Mouse (Mus musculus): Measurements from ENCODE around the gene Scd2. TPM values are rescaled to one million over a fixed set of nuclear protein-coding genes. Genes with fewer than 3 reads are reported as not detected.

Gene Scd2
- total and polyA plus RNA-seq, 2 experiments: 2.2 to 2.9 TPM

DNA sequence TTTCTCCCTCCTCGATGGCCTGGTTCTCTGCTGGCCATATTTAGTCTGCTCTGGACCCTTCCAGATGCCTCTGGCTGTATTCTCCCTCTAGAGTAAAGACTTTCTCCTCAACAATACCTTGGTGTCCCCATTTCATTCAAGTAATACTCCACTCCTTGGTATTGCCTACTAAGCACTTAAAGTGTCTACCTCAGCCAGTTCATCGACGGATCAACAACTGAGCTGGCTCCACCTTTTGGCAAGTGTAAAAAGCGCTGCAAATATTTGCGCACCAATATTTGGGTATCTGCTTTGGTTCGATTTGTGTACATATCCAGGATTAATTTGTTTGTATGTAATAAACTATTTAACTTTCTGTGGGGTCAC lies 27.0 kb upstream of the Scd2 start:
- Histone ChIP-seq H3K4me3 (ENCODE audit: insufficient read depth, low read depth, low read length) (0 out of 2 replicates have a peak overlapping the region, but pooled peaks have one; percentile 64), H3K79me2 (ENCODE audit: control insufficient read depth, insufficient read depth, low read length) (no peaks in the 10 kb centered on the region), H3K27ac (replicated peaks; ENCODE audit: insufficient read depth, low read depth, low read length) (no peak overlapping the region), H3K36me3 (ENCODE audit: control insufficient read depth, insufficient read depth, low read length) (no peaks in the 10 kb centered on the region), H3K9ac (ENCODE audit: low read depth, low read length) (no peak overlapping the region), H3K27me3 (ENCODE audit: control insufficient read depth, insufficient read depth, low read length) (peaks cover 7% of the 10 kb centered on the region; the same call in 1 of the 2 replicates), H3K4me1 (ENCODE audit: control insufficient read depth, insufficient read depth, low read length) (no peaks in the 10 kb centered on the region)
- TF ChIP-seq CTCF (IDR thresholded peaks at IDR 0.05; ENCODE audit: low read depth, low read length) (no peak), POLR2A (IDR thresholded peaks at IDR 0.05; ENCODE audit: extremely low read depth, insufficient read depth, low read length) (no peak)
- DNase-seq (ENCODE audit: extremely low read depth, low read depth, low spot score): peak; percentile 72
- 9% methylated on average over 6 of the region's 6 CpGs for WGBS

- 2% methylated on average over 43 of the region's 43 CpGs for WGBS
- TF ChIP-seq CTCF (IDR thresholded peaks at IDR 0.05; ENCODE audit: low read depth, low read length): no peak
- TF ChIP-seq POLR2A (IDR thresholded peaks at IDR 0.05; ENCODE audit: extremely low read depth, insufficient read depth, low read length): no peak
- Histone ChIP-seq H3K4me1 (ENCODE audit: control insufficient read depth, insufficient read depth, low read length) (no peaks in the 10 kb centered on the region), H3K79me2 (ENCODE audit: control insufficient read depth, insufficient read depth, low read length) (no peaks in the 10 kb centered on the region), H3K27ac (replicated peaks; ENCODE audit: insufficient read depth, low read depth, low read length) (no peak overlapping the region), H3K9ac (ENCODE audit: low read depth, low read length) (peak overlapping the region; percentile 28), H3K4me3 (ENCODE audit: insufficient read depth, low read depth, low read length) (peak overlapping the region; percentile 64), H3K36me3 (ENCODE audit: control insufficient read depth, insufficient read depth, low read length) (no peaks in the 10 kb centered on the region), H3K27me3 (ENCODE audit: control insufficient read depth, insufficient read depth, low read length) (peaks cover 7% of the 10 kb centered on the region; the same call in 1 of the 2 replicates)
- no peak for DNase-seq (ENCODE audit: extremely low read depth, low read depth, low spot score)
These were observed 26.5 kb upstream of the Scd2 start for GRCm38 (mm10) chr19:44266824-44267498.

DNA sequence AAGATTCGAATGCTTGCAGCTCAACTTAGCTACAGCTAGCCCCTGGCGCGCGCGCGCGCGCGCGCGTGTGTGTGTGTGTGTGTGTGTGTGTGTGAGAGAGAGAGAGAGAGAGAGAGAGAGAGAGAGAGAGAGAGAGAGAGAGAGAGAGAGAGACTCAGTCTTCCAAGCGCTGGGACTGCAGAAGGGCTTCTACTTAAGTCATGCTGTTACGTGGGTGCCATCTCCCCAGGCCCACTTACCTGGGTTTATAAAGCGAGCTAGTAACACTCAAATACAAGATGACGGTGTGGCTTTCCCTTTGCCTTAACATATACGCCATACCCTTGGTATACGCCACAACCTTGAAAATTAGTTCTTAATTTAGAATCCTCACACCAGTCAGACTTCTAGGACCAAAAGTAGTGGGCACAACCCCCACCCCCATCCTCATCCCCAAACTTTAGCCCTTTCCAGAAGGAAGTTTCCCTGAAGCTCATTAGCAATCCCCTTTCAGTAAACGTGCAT lies 25.9 kb upstream of the Scd2 start:
- no peaks in the 10 kb centered on the region for H3K4me1 ChIP-seq (ENCODE audit: control insufficient read depth, insufficient read depth, low read length)
- no peaks in the 10 kb centered on the region for H3K36me3 ChIP-seq (ENCODE audit: control insufficient read depth, insufficient read depth, low read length)
- H3K79me2 ChIP-seq (ENCODE audit: control insufficient read depth, insufficient read depth, low read length): no peaks in the 10 kb centered on the region
- H3K9ac ChIP-seq (ENCODE audit: low read depth, low read length): peak overlapping the region; percentile 28; the same call in 1 of the 2 replicates
- H3K4me3 ChIP-seq (ENCODE audit: insufficient read depth, low read depth, low read length): peak overlapping the region; percentile 64
- WGBS: 17% methylated on average over 18 of the region's 18 CpGs
- no peak for DNase-seq (ENCODE audit: extremely low read depth, low read depth, low spot score)
- TF ChIP-seq POLR2A (IDR thresholded peaks at IDR 0.05; ENCODE audit: extremely low read depth, insufficient read depth, low read length) (no peak), CTCF (IDR thresholded peaks at IDR 0.05; ENCODE audit: low read depth, low read length) (no peak)
- peaks cover 7% of the 10 kb centered on the region; the same call in 1 of the 2 replicates for H3K27me3 ChIP-seq (ENCODE audit: control insufficient read depth, insufficient read depth, low read length)
- H3K27ac ChIP-seq (replicated peaks; ENCODE audit: insufficient read depth, low read depth, low read length): no peak overlapping the region

DNA sequence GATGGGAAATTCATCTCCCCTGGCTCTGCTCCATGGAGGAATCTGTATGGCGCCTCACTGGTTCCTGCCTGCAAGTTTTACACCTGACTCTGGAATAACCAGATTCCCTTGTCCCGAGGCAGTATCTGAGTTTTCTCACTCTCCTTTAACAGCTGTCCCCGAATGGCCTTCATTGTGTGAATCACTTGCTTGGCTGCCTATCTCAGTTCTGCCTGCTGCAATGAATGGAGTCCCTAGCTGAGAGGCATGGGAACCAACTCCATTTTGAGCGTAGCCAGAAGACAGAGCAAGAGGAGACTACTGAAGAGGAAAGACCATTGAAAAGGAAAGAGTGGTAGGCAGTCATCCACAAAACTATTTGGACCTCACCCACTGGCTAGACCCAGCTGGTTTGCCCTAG lies 19.8 kb upstream of the Scd2 start:
- DNase-seq (ENCODE audit: extremely low read depth, low read depth, low spot score): no peak
- Histone ChIP-seq H3K79me2 (ENCODE audit: control insufficient read depth, insufficient read depth, low read length) (no peaks in the 10 kb centered on the region), H3K27me3 (ENCODE audit: control insufficient read depth, insufficient read depth, low read length) (peaks cover 9% of the 10 kb centered on the region), H3K36me3 (ENCODE audit: control insufficient read depth, insufficient read depth, low read length) (no peaks in the 10 kb centered on the region), H3K27ac (replicated peaks; ENCODE audit: insufficient read depth, low read depth, low read length) (no peak overlapping the region), H3K9ac (ENCODE audit: low read depth, low read length) (no peak overlapping the region), H3K4me1 (ENCODE audit: control insufficient read depth, insufficient read depth, low read length) (peaks cover 2% of the 10 kb centered on the region; the same call in 1 of the 2 replicates), H3K4me3 (ENCODE audit: insufficient read depth, low read depth, low read length) (no peak overlapping the region)
- TF ChIP-seq CTCF (IDR thresholded peaks at IDR 0.05; ENCODE audit: low read depth, low read length): no peak
- TF ChIP-seq POLR2A (IDR thresholded peaks at IDR 0.05; ENCODE audit: extremely low read depth, insufficient read depth, low read length): no peak
- 91% methylated on average over 4 of the region's 4 CpGs for WGBS

- no peaks in the 10 kb centered on the region for H3K36me3 ChIP-seq (ENCODE audit: control insufficient read depth, insufficient read depth, low read length)
- TF ChIP-seq CTCF (IDR thresholded peaks at IDR 0.05; ENCODE audit: low read depth, low read length) (no peak), POLR2A (IDR thresholded peaks at IDR 0.05; ENCODE audit: extremely low read depth, insufficient read depth, low read length) (no peak)
- H3K27me3 ChIP-seq (ENCODE audit: control insufficient read depth, insufficient read depth, low read length): peaks cover 9% of the 10 kb centered on the region
- no peak overlapping the region for H3K9ac ChIP-seq (ENCODE audit: low read depth, low read length)
- no peaks in the 10 kb centered on the region for H3K79me2 ChIP-seq (ENCODE audit: control insufficient read depth, insufficient read depth, low read length)
- H3K4me3 ChIP-seq (ENCODE audit: insufficient read depth, low read depth, low read length): no peak overlapping the region
- no peak for DNase-seq (ENCODE audit: extremely low read depth, low read depth, low spot score)
- H3K27ac ChIP-seq (replicated peaks; ENCODE audit: insufficient read depth, low read depth, low read length): no peak overlapping the region
- WGBS: 96% methylated on average over 4 of the region's 4 CpGs
- peaks cover 2% of the 10 kb centered on the region; the same call in 1 of the 2 replicates for H3K4me1 ChIP-seq (ENCODE audit: control insufficient read depth, insufficient read depth, low read length)
These were observed 19.0 kb upstream of the Scd2 start for GRCm38 (mm10) chr19:44274452-44274851.

- Histone ChIP-seq H3K4me1 (ENCODE audit: control insufficient read depth, insufficient read depth, low read length) (peaks cover 2% of the 10 kb centered on the region; the same call in 1 of the 2 replicates), H3K4me3 (ENCODE audit: insufficient read depth, low read depth, low read length) (no peak overlapping the region), H3K79me2 (ENCODE audit: control insufficient read depth, insufficient read depth, low read length) (no peaks in the 10 kb centered on the region), H3K27me3 (ENCODE audit: control insufficient read depth, insufficient read depth, low read length) (peaks cover 10% of the 10 kb centered on the region), H3K9ac (ENCODE audit: low read depth, low read length) (no peak overlapping the region), H3K36me3 (ENCODE audit: control insufficient read depth, insufficient read depth, low read length) (no peaks in the 10 kb centered on the region), H3K27ac (replicated peaks; ENCODE audit: insufficient read depth, low read depth, low read length) (no peak overlapping the region)
- WGBS: 87% methylated on average over 1 of the region's 1 CpGs
- DNase-seq (ENCODE audit: extremely low read depth, low read depth, low spot score): no peak
- TF ChIP-seq POLR2A (IDR thresholded peaks at IDR 0.05; ENCODE audit: extremely low read depth, insufficient read depth, low read length) (no peak), CTCF (IDR thresholded peaks at IDR 0.05; ENCODE audit: low read depth, low read length) (no peak)
These were observed 18.1 kb upstream of the Scd2 start for GRCm38 (mm10) chr19:44275418-44275817.

Data from liver, adult 2 months (tissue).